Mouse (Mus musculus): ENCODE data around the gene Fmnl2.

GRCm38 (mm10) chr2:52955090-52955489 is 97.4 kb downstream of the Fmnl2 start:
- TF ChIP-seq GATA1 (IDR thresholded peaks at IDR 0.05; ENCODE audit: low read length): no peak
- no peak for TF ChIP-seq TAL1 (IDR thresholded peaks at IDR 0.05; ENCODE audit: low read length)
